Mouse (Mus musculus) CH12.LX (cell line): ENCODE measurements around the gene Btbd35f26. TPM values are rescaled to one million over a fixed set of nuclear protein-coding genes. Genes with fewer than 3 reads are reported as not detected.
"Not testable (repeated sequence)": the region's sequence is repeated elsewhere in the genome, so short reads cannot be mapped to it uniquely, and the experiment has no call there.

Experiments
- DNase-seq: peaks from one replicate; pipeline ENCODE4 v3.0.0-alpha.2; 2013; ENCODE audit errors: extremely low read depth
- H3K27ac ChIP-seq: 2 replicates; pipeline ENCODE4 v1.5.1; 2012; ENCODE audit warnings: low read depth, mild to moderate bottlenecking, control low read depth, moderate library complexity; ENCODE audit not compliant: insufficient read depth
- H3K27me3 ChIP-seq: replicated peaks from 2 replicates; pipeline ENCODE3; 2012; ENCODE audit warnings: inconsistent platforms
- H3K36me3 ChIP-seq, 2 experiments: replicated peaks in 1 of 2; 2 replicates each; pipeline versions ENCODE3 to v1.6.1; 2012; ENCODE audit warnings: inconsistent platforms in 1 of 2, low read length in 1 of 2, mild to moderate bottlenecking in 1 of 2, mixed read lengths in 1 of 2, moderate library complexity in 1 of 2; ENCODE audit not compliant: control insufficient read depth in 1 of 2, insufficient read depth in 1 of 2
- H3K4me1 ChIP-seq, 2 experiments: 2 replicates each; pipeline ENCODE4 v1.6.1; 2012; ENCODE audit warnings: inconsistent platforms in 1 of 2, moderate library complexity in 1 of 2; ENCODE audit not compliant: insufficient read depth in 2 of 2, control insufficient read depth in 1 of 2
- H3K4me2 ChIP-seq: 2 replicates; pipeline ENCODE4 v1.6.1; 2012; ENCODE audit warnings: low read depth, mild to moderate bottlenecking, control low read depth; ENCODE audit not compliant: poor library complexity, insufficient read depth, severe bottlenecking
- H3K4me3 ChIP-seq, 3 experiments: fragments of 150-350 bp in 1 of 3; sonication (generic) in 1 of 3; replicated peaks in 1 of 3; 2 replicates each; pipeline versions ENCODE3 to v1.5.1; 2011 to 2012; ENCODE audit warnings: low read depth in 2 of 3, low read length in 2 of 3, mild to moderate bottlenecking in 2 of 3, moderate library complexity in 2 of 3, control low read depth in 1 of 3, improper control_type of control experiment in 1 of 3, inconsistent platforms in 1 of 3, mixed read lengths in 1 of 3; ENCODE audit not compliant: poor library complexity in 1 of 3
- H3K79me2 ChIP-seq: replicated peaks from 2 replicates; pipeline ENCODE4 v1.6.1; 2012; ENCODE audit warnings: mild to moderate bottlenecking, moderate library complexity; ENCODE audit not compliant: control insufficient read depth, poor library complexity, insufficient read depth, severe bottlenecking; ENCODE audit errors: extremely low read depth
- H3K9ac ChIP-seq: 2 replicates; pipeline ENCODE4 v1.6.1; 2012; ENCODE audit warnings: low read depth, mild to moderate bottlenecking, control low read depth, moderate library complexity; ENCODE audit not compliant: insufficient read depth
- H3K9me3 ChIP-seq: replicated peaks from 2 replicates; pipeline ENCODE3; 2012; ENCODE audit warnings: low read length, inconsistent platforms, mixed read lengths
- dilution Hi-C: fragments of 300-500 bp; cut with MboI; formaldehyde crosslinking; loops from 2 replicates; pipeline ENCODE4 v1.14.3; 2020; ENCODE audit warnings: low sequenced_read_pairs; ENCODE audit not compliant: extremely low pct_unique_long_range_greater_than_20kb, extremely low pct_ligation_motif_present
- in situ Hi-C: fragments of 300-500 bp; cut with MboI; formaldehyde crosslinking; loops from 3 replicates; pipeline ENCODE4 v1.14.3; 2019; ENCODE audit warnings: low sequenced_read_pairs, low pct_ligation_motif_present, low pct_unique_long_range_greater_than_20kb, mixed read lengths
- polyA plus RNA-seq: library from polyadenylated mRNA; unstranded; fragments of >175 nt; gene quantifications from 2 replicates; pipeline ENCODE4 v1.2.1, GENCODE M21; 2012; ENCODE audit warnings: low read depth; ENCODE audit not compliant: insufficient read length
- total RNA-seq, 2 experiments: library from RNA; depleted of rRNA; stranded (reverse); fragments of 300-350 nt in 1 of 2; fragments of >200 nt in 1 of 2; gene quantifications; 2 replicates each; pipeline ENCODE4 v1.2.3; 2012 to 2014

The Btbd35f26 gene
- total RNA-seq (2012; rRNA removed) = not detected in 2 replicates
- total RNA-seq (2014; rRNA removed) = not detected in 2 replicates
- not detected in 2 replicates for polyA plus RNA-seq

DNA sequence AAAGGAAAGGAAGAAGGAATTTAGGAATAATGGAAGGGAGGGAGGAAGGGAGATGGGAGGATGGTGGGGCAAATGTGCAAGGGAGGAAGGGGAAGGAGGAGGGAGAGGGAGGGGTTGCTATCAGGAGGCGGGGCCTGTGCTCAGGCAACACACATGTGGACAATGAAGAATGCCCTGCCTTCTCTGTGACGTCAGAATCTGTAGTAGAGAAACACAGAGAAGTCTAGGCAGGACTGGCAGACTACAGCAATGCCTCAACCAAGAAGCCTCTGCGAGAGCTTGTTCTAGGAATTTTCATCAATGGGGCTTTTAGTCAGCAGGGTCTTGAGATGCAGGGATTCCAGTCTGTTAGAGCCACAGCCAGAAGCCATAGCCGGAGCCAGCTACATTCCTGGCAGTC, at the start of gene Btbd35f26:
Btbd35f26 (plus strand) TSS at position 301 of the 400 bp plus-strand sequence.
- in situ Hi-C loops, H3K27ac ChIP-seq, H3K4me1 ChIP-seq, dilution Hi-C loops, H3K79me2 ChIP-seq, H3K36me3 ChIP-seq, H3K4me3 ChIP-seq, H3K9ac ChIP-seq, H3K27me3 ChIP-seq, DNase-seq, H3K9me3 ChIP-seq, H3K4me2 ChIP-seq: not testable (repeated sequence)

DNA sequence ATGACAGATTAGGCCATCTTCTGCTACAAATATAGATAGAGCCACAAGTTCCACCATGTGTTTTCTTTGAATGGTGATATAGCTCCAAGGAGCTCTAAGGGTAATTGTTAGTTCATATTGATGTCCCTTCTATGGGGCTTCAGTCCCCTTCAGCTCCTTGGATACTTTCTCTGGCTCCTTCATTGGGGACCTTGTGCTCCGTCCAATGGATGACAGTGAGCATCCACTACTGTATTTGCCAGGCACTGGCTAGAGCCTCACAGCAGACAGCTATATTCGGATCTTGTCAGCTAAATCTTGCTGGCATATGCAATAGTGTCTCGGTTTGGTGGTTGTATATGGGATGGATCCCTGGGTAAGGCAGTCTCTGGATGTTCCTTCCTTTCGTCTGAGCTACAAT, 5.7 kb downstream of the Btbd35f26 start:
- H3K27ac ChIP-seq, in situ Hi-C loops, H3K4me3 ChIP-seq, H3K27me3 ChIP-seq, H3K4me1 ChIP-seq, H3K36me3 ChIP-seq, H3K9me3 ChIP-seq, H3K9ac ChIP-seq, H3K79me2 ChIP-seq, dilution Hi-C loops, H3K4me2 ChIP-seq, DNase-seq: not testable (repeated sequence)

DNA sequence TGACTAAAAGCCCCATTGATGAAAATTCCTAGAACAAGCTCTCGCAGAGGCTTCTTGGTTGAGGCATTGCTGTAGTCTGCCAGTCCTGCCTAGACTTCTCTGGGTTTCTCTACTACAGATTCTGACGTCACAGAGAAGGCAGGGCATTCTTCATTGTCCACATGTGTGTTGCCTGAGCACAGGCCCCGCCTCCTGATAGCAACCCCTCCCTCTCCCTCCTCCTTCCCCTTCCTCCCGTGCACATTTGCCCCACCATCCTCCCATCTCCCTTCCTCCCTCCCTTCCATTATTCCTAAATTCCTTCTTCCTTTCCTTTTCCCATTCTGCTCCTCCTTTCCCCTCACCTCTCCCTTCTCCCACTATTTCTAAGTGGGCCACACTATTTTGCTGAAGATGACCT, 47.6 kb downstream of the Btbd35f26 start, which contains the start of gene Btbd35f19:
Btbd35f19 (minus strand) TSS at position 101 of the 400 bp plus-strand sequence.
- H3K27ac ChIP-seq, H3K27me3 ChIP-seq, H3K4me3 ChIP-seq, H3K79me2 ChIP-seq, H3K9ac ChIP-seq, H3K36me3 ChIP-seq, DNase-seq, in situ Hi-C loops, H3K9me3 ChIP-seq, H3K4me2 ChIP-seq, H3K4me1 ChIP-seq, dilution Hi-C loops: not testable (repeated sequence)

Other genes starting within 250 kb of the Btbd35f26 start
- gene Btbd35f29, start 218.8 kb upstream of the Btbd35f26 start, total RNA-seq (2012; rRNA removed) = not detected in 2 replicates
- gene Btbd35f29, start 218.8 kb upstream of the Btbd35f26 start, total RNA-seq (2014; rRNA removed) = not detected in 2 replicates
- gene Btbd35f29, start 218.8 kb upstream of the Btbd35f26 start, polyA plus RNA-seq = not detected in 2 replicates
- gene Spin2f, start 82.6 kb upstream of the Btbd35f26 start, total RNA-seq (2012; rRNA removed) = not detected in 2 replicates
- gene Spin2f, start 82.6 kb upstream of the Btbd35f26 start, total RNA-seq (2014; rRNA removed) = not detected in 2 replicates
- gene Spin2f, start 82.6 kb upstream of the Btbd35f26 start, polyA plus RNA-seq = not detected in 2 replicates
- not detected in 2 replicates for gene Btbd35f19, start 47.5 kb downstream of the Btbd35f26 start, total RNA-seq (2012; rRNA removed)
- not detected in 2 replicates for gene Btbd35f19, start 47.5 kb downstream of the Btbd35f26 start, total RNA-seq (2014; rRNA removed)
- gene Btbd35f19, start 47.5 kb downstream of the Btbd35f26 start, polyA plus RNA-seq = not detected in 2 replicates
- gene Gm21883, start 237.8 kb downstream of the Btbd35f26 start, total RNA-seq (2012; rRNA removed) = not detected in 2 replicates
- gene Gm21883, start 237.8 kb downstream of the Btbd35f26 start, total RNA-seq (2014; rRNA removed) = not detected in 2 replicates
- not detected in 2 replicates for gene Gm21883, start 237.8 kb downstream of the Btbd35f26 start, polyA plus RNA-seq